Mouse (Mus musculus) erythroblast, adult 5-6 weeks (primary cell): ENCODE data around the gene Fbxo8. TPM values are rescaled to one million over a fixed set of nuclear protein-coding genes. Genes with fewer than 3 reads are reported as not detected.

ENCODE experiments used
- ATAC-seq: replicated peaks from 2 replicates; pipeline ENCODE4 v1.8.0; 2016; ENCODE audit warnings: moderate number of reproducible peaks, mild to moderate bottlenecking, moderate TSS enrichment, inconsistent platforms; ENCODE audit not compliant: poor library complexity, low FRiP score, severe bottlenecking
- total RNA-seq, 2 experiments: library from RNA; stranded (forward) in 1 of 2; stranded (reverse) in 1 of 2; fragments of 150-400 nt in 1 of 2; fragments of 200-764, 138-1000 nt in 1 of 2; gene quantifications; 2 replicates each; pipeline versions ENCODE4 v1.2.3 to v1.2.4; 2015 to 2017; ENCODE audit warnings: low replicate concordance in 2 of 2

Fbxo8 gene
- total RNA-seq, 2 experiments from 2014 or later = 18.0 to 72.1 TPM

DNA sequence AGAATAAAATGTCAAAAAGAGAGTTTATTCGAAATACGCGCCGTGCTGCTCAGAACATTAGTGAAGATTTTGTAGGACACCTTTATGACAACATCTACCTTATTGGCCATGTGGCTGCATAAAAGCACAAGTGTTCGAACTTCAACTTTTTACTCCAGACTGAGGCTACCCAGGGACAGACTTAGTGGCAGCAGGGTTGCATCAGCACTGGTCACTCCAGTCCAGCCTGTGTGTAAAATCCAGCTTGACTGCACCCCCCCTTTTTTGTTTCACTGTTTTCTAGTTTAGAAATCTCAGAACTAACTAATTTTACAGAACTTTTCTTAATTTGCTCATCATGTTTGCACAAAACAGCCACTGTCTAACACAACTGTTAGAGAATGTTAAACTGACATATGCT, 40.6 kb downstream of the Fbxo8 start:
- ATAC-seq = no peak

DNA sequence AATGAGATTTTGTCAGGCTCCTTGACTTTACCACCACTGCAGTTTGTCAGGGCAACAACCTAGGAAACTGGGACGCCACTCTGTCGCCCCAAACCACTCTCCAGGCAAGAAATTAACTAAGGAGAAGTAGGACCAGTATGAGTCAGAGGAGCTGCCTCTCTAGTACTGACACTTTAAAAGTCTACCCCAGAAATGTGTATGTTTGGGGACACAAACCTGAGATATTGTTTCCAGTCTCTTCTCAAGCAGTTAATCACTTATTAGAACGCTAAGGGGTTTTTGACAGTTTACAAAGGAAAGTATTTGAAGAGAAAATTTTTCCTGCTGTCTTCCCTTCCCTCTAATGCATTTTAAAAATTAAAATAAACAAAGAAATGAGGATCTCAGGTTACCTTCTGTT, 55.6 kb downstream of the Fbxo8 start:
- no peak for ATAC-seq

DNA sequence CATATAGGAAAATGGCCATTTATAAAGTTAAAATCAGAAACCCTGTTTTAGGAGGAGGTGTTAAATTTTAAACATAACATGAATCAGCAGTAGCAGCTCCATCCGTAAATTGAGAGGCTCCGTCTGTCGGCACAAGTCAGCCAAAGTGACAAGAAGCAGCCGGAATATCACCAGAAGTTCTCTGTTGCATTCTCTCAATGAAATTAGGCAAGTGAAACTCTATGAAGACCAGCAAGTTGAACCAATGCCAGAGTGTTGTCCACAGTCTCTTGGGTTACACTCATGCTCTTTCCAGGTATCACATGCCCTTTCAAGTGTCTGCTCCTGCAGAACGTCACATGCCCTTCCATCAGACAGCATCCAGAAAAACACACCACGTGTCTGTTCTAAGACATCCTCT, 60.8 kb downstream of the Fbxo8 start:
- ATAC-seq = no peak

DNA sequence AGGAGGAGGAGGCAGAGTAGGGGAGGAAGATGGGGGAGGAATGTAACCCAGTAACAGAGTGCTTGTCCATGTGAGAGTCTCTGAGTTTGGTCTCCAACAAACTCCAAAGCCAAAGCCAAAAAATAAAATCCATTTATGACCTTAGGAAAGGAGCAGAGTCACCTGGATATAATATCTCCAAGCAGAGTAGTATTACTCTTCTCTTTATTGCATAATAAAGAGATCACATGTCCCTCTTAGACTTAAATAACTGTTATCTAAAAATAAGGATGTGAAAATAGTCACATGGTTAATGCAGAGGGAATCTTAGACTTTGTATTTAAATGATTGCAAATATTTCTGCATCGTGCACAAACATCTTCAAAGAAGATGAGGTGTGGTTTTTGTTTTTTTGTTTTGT, 63.3 kb downstream of the Fbxo8 start:
- no peak for ATAC-seq

DNA sequence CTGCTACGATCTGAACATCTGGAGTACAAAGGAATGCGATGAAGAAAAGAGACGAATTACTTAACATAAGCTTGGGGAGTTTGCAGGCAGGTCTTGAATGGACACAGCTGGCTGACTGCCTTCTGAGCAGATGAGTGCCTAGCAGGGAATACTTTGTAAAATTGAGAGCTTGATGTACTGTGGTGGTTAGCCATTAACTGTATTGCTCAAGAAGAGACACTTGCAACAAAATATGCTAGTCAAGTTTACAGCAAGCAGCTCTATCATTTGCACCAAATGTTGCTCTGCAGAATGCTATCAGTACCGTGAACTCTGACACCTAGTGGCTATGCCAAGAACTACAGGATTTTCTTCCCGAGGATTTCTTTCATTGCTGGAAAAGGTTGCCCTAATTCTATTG, 64.1 kb downstream of the Fbxo8 start:
- 0 out of 2 replicates have a peak, but pooled peaks have one; percentile 57 for ATAC-seq

DNA sequence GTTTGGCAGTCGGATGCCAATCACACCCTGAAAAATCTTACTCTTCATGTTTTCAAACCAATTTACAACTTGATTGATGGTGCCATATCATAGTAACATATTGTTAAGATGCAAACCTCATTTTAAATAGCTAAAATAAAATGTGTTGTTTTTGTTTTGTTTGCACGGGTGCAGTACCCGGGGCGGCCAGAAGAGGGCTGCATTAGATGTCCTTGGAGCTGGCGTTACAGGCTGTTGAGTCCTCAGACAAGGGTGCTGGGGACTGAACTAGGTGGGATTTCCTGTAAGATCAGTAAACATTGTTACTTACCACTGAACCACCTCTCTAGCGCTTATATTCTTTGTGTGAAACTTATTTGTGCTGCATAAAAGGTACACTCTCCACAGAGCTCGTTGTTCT, 65.4 kb downstream of the Fbxo8 start:
- ATAC-seq = peak; percentile 60

DNA sequence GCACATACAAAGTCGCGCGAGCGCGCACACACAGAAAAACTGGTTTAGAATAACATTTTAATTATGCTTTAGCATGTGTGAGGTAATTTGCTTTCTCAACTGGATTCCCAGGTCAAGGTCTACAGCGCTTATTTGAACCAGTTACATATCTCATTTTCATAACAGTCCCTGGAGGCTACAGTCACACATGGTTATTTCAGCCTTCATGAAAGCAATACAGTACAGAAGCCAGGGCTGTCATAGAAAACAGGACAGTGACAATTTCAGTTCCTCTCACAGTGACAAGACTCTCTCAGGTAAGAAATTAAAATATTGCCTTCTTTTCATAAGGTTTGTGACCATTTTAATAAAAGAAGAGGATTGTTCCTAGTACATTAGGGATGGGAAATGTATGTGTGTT, 66.4 kb downstream of the Fbxo8 start:
- no peak for ATAC-seq

DNA sequence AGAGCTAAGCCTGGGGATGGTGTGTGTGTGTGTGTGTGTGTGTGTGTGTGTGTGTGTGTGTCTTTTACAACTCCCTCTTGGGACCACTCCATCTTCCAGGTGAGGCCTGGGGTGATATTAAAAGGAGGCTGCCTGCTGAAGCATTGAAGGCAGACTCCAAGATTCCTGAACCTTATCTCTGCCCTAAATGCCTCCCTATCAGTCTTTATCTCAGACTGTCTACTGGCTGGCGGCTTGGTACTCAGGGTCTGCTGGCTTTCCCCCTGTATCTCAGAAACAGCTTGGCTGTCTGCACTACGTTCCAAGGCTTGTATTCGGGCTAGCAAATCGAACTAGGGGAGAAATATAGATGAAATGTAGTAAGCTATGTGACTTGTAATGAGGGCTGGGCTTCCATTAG, 68.2 kb downstream of the Fbxo8 start:
- no peak for ATAC-seq

DNA sequence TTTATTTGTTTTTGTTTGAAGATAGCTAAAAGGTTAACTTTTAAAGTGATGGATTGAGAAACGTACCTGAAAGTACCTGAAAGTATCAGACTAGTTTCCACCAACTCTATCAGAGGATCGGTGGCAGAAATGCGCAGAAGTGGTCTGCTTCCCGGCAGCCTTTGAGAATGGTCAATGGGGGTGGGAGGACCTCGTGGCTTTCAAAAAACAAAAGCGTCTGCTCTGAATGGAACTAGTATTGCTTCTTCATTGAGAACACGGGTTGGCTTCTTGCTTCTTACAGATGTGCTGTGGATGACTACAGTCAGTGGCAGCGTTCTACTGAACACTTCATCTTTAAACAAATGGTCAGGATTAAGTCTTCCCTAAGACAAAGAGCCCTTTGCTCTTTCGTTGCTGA, 68.7 kb downstream of the Fbxo8 start:
- ATAC-seq = no peak

DNA sequence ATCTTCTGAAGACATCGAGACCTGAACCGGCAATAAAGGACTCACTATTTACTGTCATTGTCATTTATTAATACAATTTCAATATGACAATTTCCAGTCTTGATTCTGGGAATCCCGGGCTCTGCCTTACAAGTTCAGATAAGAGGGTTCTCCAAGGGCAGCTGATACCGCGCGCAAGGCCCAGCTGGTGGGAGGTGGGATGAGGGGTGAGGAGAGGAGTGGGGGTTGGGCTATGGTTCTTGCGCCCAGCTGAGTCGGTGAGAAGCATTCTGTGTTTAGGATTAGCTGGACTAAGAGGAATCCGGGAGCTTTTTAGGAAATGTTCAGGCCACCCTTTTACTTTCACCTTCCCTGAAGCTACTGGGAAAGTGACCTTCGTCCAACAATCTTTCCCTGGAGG, 69.8 kb downstream of the Fbxo8 start:
- ATAC-seq = no peak

DNA sequence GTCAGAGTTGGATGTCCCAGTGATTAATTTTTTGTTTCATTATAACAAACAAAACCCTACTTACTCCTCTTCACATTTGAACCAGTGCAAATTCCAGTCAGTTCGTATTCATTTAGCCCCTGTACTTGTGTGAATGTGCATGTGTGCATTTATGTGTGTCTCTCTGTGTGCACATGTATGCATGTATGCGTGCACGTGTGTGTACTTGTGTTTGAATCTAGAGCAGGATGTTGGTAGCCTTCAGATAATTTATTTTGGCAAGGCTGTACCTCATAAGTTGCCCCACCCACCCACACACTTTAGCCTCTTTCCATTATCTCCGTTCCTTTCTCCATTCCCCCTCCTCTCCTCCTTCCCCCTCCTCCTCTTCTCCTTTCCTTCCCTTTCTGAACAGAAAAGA, 70.2 kb downstream of the Fbxo8 start:
- ATAC-seq = no peak

DNA sequence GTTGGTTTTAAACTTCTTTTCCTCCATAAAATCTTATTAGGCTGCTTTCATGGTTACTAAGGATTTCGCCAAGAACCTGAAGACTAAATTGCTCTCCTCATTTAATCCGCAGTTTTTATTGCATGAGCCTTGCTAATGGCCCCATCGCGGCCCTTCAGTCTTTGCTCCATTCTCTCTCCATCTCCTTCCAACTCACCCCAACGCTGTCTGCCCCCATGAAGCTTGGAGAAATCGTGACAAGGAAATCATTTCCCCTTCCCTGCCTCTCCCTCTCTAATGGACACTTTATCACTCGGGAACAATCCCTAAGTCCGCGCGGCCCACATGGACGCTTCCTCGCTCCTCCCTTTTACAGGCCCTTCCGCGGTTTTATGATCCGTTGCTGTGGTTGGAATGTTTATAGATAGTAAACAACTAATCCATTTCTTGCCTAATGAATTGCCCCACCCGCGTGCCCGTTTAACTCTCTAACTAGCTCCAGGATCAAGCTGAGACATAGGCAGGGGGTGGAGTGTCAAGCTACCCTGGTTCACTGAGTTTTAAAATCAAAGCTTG, 71.7 kb downstream of the Fbxo8 start:
- no peak for ATAC-seq

DNA sequence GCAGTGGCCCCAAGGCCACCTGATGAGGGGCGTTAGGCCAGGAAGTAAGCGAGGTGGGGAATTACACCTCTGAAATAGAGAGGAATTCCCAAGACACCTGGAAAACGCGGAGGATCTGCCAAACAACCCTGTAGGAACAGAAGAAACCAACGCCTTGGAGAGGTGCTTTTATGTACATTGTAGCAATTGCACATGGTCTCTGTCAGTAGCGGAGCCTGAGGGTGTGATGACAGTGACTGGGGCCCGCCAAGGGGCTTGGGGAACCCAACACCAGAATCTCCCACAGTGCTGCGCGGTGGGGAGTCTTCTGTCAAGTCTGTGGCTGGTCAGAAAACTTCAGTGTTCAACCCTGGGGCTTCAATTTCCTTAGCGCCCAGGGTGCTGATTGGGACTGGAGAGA, 72.5 kb downstream of the Fbxo8 start:
- ATAC-seq = no peak

DNA sequence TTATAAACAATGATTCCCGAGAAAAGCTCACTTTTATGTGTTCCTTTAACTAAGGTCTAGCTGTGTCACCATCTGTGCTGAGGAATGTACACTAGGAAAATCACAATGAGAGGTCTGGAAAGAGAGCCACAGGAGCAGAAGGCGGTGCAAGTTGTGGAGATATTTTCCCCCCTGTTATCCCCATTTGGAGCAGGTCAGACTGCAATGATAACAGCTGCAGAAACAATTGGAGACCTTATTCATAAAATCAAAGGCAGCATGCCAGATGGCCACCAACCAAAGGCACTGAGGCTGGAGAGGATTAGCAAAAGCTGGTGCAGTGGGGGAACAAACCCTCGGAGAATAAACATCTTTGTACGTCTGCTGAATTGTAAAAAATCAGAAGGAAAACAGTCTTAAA, 78.3 kb downstream of the Fbxo8 start:
- ATAC-seq = no peak

DNA sequence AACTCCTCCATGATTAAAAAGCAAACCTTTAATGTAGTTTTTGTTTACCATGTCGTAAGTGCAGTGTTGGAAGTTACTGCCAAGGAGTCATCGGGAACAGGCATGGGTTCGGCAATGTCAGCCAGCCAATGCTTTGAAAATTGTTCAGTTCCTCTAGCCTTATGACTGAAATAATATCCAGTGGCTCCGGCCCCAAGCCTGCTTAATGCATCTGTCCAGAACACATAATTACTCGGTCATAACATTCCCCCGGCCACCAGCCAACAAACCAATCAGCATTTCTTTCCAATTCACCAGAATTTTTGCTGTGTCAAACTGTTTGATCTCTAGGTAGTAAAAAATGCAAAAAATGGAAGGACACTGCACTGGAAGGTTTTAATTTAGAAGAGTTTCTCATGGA, 88.4 kb downstream of the Fbxo8 start:
- ATAC-seq = no peak

Other genes with a start within 250 kb of the Fbxo8 start
- 27.9 and 32.6 TPM in 2 replicates for gene Cep44, start within 50 bp of the Fbxo8 start, total RNA-seq (2015; ENCODE audit: low replicate concordance)
- gene Cep44, start within 50 bp of the Fbxo8 start, total RNA-seq (2017; ENCODE audit: low replicate concordance) = 30.7 and 34.4 TPM in 2 replicates